Mouse (Mus musculus): ENCODE data around the gene Plekhb1.

Plekhb1 gene

DNA sequence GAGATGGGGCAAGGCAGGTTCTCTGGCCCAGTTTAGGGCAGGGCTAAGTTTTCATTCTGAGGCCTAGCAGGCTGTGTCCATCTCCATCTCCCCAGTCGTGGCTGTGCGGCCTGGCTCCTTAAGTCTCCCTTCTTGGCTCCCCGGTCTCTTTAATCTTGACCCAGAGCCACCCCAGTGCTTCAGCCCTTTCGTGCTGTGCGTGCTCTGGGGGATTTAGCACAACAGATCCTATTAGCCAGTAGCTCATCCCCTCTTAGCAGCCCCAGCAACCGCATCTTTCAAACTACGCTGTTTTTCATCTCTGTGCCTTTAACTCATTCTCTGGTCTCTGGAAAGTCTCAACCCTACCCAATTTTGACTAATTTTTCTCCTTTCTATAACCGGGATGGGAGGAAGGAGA is at the start of gene Plekhb1:
Gene Plekhb1, minus strand, starts transcription at position 184 of the 400 bp plus-strand sequence.
- no peak for DNase-seq

DNA sequence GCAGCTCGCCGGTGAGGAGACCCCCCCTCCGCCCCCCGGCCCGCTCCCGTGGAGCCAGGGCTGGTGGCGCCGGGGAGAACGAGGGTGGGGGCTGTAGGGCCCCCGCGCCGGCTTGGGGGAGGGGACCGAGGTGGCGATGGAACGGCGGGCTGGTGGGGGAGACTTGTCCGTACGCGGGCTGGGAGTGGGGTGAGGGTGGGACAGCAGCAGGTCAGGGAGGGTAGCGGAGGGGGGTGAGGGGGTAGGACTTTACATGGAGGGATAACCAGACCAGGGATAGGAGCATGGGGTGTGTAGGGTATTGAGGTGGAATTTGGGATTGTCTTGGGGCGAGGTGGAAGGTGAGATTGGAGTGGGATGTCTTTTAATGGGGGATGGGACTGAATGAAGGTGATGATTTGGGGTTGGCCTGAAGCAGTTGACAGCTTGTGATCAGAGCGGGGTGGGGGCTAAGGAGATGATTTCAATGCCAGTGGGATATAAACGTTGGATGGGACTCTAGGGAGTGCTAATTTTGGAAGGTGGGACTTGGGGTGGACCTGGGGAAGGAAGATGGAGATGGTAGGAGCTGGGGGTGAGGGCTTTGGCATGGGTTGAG is 44.8 kb upstream of the Plekhb1 start:
- DNase-seq: no peak

DNA sequence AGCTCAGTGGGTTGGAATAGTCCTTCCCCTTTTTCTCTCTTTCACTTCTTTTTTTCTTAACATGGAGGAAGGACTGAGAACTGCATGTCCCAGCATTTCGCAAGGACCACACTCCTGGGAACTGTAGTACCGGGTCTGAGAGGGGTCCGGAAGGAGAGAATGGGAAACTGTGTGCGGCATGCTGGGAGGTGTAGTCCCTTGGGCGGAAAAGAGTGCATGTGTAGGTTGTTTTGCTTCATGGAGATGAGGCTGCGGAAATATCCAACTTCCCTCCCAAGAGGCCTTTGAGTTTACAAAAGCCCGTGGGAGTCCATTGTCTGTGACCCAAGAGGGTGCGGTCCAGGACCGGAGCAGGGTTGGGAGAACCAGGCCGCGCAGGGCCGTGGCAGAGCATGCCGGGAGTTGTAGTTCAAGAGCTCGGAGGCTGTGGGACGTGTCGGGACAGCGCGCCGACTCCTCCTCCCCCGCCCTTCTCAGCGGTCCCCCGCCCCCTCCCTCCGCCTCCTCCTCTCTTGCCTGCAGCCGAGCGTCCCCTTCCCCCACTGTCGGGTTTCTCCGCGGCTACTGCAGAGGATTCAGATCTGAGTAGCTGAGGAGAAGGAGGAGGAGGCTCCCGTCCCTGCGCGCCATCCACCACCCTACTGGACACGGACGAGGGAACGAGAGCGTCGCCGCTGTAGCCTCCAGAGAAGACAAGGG is 44.1 kb upstream of the Plekhb1 start, which contains the start of gene Fam168a:
Gene Fam168a, plus strand, starts transcription at position 493 of the 699 bp plus-strand sequence.
- peak; percentile 95 for DNase-seq

DNA sequence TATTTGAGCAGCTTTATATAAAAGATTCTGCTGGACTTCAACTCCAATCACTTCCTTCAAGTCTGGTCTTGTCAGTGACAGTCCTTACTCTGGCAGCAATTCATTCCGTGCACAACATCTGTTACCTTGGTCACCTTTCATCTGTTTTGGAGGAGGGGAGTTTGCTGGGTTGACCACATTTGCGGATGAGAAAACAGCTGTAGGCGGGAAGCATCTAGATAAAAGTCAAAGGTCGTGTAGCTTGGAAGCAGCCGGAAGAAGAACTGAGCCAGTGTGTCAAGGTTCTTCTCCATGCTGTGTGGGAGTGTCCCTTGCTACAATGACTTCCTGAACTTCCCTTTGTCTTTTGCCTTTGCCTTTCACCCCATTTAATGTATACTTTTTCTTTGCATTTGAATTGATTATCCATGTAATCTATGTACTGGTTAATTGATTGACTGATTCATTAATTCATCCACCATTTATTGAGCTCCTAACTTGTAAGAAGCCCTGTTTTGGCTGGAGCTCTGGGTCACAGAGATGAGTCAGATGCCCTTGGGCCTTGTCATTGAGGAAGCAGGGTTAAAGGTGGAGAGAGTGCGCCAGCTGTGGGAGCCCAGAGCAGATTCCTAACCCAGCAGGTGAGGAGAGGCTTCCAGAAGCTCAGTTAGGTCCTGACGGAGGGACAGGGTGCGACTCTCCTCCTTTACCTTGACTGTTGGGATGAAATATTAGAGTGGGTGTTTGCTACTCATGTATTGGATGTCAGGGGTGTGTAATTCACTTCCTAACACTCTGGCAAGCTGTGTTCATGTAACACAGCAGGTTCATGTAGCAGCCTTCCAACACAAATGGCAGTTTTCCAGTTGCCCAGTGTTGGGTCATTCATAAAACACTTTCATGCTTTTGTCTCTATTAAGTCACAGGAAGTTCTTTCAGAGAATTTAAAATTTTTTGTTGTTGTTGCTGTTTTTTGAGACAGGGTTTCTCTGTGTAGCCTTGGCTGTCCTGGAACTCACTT is 37.9 kb upstream of the Plekhb1 start:
- DNase-seq: no peak

DNA sequence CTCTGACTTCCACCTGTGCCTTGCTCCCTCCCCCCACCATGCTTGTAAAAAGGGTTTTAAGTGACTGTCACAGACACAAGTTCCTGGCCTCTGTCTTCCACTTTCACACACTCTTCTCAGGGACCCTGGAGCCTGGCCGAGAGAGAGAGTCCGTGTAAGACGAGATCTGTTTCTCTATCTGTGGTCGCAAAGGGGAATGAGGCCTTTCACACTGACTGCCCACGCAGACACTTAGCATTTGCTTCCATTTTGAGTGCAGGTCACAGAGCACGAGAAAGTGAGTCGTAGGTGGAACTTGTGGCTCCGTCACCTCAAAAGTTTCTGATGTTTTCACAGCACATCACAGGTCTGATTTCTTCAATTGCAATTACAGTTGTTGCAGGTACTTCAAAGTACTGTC is 31.0 kb upstream of the Plekhb1 start:
- DNase-seq: no peak

DNA sequence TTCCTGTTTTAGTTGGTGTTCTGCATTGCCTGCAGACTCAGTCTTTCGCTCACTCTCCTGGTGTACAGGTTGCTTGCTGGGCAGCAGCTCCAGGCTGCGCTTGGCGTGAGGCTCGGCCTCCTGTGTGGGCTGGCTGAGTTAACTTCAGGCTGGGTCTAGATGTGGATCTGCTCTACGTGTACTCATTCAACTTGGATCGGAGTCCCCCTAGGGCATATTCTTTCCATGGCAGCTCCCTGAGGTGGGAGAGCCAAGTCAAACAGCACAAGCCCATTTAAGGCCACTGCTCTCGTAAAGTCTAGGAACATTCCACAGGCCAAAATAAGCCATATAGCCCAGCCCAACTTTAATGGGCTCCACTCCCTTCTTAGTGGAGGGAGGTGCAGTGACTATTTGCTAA is 26.3 kb upstream of the Plekhb1 start:
- no peak for DNase-seq

DNA sequence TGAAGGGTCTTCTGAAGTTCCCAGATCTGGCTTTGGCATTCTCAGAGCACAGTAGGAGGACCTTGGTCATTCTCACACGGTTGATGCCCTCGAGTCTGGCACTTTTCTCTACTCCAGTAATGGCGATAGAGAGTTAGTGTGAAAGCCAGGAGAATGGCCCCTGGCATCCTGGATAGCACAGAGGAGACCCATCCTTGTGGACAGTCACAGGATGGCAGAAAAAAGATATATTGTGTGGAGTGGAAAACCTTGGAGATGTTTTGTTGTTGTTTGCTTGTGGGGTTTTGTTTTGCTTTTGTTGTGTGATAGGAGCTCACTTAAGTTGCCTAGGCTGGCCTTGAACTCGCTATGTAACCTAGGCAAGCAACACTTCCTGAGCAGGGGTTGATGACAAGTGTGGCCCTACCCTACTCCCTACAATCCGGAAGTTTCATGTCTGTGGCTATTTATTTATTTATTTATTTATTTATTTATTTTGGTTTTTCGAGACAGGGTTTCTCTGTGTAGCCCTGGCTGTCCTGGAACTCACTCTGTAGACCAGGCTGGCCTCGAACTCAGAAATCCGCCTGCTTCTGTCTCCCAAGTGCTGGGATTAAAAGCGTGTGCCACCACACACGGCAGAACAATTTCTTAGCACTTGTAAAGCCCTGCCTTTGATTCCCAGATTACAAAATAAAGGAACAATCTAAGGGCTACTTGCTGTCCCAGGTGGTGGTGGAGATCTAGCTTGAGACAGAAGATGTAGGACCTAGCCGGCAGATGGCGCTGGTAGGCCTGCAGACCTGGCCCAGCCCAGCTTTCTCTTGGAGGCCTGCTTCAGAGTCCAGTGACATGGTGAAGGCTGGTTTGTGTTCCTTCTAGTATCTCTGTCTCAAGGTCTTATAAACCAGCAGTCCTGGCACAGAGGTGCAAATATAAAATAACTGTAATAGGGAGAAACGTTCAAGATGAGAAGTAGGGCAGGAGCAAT is 23.1 kb upstream of the Plekhb1 start:
- DNase-seq: peak; percentile 75

DNA sequence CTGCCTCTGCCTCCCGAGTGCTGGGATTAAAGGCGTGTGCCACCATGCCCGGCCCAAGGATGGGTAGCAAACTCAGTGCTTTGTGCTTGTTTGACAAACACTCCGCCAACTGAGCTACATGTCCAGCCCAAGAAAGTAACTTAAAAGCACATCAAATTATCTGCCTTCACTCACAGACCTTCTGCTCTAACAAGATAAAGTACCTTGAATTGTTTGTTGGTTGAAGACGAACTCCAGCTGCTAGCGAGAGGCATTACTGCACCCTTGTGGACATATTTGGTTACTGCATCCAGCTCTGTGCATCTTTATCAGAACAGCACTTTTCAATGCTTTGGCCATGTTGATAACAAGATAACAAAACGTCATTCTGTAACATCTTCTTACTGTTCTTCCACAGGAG is 22.3 kb upstream of the Plekhb1 start:
- DNase-seq: peak; percentile 69

DNA sequence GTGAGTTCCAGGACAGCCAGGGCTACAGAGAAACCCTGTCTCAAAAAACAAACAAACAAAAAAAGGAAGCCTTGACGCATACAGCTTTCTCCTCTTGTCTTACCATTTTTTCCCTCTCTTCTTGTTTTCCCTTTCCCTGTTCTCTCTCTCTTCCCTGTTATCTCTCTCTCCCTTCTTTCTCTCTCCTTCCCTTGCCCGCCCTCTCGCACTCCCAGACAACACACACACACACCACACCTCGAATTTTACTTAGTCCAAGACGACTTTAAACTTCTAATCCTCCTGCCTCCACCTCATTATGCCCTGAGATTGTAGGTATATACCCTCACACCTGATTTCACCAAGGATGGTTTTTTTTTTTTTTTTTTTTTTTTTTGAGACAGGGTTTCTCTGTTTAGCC is 21.9 kb upstream of the Plekhb1 start:
- no peak for DNase-seq

DNA sequence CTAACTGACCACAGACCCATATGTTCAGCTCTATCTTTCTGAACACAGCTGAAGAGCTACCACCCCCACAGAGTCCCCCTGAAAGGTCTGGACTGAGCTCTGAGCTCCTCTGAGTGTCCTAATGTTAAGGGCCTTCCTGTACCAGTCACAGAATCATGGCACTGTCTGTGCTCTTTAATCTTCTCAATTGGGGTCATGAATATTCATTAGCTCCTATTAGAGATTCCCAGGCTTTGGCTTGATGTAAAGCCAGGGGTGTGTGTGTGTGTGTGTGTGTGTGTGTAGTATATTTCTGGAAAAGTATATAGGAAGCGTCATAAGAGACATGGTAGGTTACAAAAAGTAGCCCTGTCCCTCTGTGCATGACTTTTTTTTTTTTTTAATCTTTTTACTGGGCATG is 21.0 kb upstream of the Plekhb1 start:
- DNase-seq: no peak

DNA sequence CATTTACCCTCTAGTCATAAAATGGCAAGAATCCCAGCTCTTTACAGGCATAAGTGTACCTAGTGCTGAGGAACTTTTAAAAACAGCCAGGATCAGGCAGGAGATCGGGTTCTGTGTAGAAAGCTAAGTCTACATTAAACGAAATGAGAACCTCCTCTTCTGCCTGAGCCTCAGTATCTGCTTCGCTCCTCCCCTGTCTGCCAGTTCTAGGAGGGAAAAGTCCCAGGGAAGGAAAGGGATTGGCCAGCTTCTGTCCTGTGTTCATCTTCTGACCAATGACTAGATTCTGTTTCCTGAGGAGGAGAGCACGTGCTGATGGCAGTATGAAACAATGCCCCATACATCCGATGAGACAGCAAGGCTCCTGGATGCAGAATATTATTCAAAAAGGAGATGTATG is 18.9 kb upstream of the Plekhb1 start:
- DNase-seq: no peak

DNA sequence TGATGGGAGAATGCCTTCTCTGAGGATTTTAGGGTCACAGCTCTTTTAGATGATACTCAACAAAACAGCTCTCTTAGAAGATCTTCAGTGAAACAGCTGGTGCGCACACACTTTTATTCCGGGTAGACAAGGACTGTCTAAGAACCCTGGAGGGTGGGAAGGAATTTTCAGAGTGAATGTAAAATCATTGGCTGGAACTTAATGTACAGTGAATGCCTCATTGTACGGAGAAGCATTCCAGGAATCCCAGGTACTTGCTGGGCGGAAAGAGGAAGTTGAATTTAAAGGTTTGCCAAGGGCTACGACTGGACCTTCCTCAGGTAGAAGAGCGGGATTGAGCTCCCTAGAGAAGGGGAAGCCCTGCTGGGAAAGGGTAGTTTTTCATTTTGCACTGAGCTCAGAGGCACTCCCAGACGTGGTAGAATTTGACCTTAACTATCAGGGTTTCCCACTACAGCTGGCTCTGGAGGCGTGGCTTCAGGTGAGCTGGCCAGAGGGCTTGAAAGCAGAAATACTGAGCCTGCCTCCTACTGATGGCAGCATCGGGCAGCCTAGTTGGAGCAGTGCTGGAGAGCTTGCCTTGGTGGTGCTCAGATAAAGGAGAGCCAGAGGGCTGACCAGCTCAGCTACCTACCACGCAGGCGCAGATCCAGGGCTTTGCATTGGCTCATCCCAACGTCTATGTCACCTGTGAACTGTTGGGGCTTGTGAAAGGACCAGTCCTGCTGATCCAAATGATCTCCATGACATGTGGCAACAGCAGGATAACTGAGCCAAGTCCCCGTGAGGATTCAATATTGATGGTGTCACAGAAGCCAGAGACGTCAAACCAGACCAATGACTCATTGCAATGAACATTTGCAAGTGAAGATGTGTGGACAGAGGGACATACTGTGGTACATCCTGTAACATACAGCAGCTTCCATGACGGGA is 17.0 kb upstream of the Plekhb1 start:
- DNase-seq: no peak

DNA sequence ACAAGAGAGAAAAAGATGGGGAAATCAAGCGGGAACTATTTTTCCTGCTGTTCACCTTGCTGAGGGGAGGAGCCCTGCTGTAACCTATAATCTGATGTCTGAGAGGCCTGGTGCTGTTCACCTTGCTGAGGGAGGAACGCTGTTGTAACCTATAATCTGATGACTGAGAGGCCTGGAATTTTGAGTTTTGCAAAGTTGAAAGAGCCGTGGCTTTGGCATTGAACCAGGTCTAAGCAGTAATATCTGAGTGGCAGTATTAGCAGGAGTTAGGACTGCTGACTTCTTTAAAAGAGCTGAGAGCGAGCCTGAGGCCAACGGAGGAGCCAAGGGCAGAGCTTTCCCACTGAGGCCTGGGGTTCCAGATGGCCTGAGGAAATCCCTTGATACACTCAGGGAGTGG is 15.8 kb upstream of the Plekhb1 start:
- DNase-seq: no peak

DNA sequence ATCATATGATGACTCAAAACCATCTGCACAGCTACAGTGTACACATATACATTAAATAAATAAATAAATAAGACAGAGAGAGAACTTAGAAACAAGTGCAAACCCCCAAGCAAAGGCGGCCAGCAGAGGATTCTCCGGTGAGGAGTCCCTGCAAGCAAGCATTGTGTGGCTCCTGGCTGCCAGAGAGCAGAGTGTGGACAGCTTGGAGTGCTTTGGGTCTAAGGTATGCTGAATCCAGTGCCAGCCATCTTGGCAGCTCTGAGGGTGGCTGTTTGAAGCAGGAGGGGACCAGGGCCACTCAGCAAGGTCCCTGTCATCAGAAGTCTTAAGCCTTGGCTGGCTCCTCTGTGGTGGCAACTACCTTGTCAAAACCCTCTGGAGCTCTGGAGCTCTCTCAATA is 12.7 kb upstream of the Plekhb1 start:
- no peak for DNase-seq

DNA sequence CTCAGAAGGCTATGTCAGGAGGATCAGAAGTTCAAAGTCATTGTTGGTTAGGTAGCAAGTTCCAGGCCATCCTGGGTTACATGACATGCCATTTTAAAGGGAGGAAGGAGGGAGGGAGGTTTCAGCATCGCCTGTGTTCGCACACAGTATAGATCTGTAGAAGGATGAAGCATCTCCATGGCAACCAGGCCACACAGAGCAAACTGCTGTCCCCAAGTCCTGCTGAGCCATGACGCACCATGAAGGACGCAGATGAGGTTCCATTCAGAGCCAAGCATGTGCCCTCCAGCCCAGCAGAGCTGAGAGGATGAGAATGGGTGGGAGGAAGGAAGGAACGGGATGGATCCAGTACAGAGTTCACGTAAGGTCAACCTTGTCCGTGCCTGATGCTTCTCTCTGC is 11.2 kb upstream of the Plekhb1 start:
- no peak for DNase-seq

DNA sequence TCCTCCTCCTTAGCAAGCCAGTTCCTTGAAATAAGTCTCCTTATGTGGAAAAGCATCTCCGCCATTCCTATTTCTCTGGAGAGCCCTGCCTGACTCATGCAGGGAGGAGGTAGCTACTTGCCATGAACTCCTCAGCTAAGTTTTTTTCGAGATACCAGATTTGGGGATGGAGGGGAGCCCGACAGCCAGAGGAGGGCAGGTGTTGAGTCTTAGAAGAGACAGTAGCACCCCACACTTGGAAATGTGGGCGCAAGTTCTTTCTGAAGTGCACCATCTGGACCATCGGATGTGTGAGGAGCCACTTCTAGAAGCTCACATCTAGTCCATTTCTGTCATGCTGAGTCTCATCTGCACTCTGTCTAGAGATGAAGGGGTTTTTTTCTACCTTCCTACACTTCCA is 8.4 kb upstream of the Plekhb1 start:
- no peak for DNase-seq

DNA sequence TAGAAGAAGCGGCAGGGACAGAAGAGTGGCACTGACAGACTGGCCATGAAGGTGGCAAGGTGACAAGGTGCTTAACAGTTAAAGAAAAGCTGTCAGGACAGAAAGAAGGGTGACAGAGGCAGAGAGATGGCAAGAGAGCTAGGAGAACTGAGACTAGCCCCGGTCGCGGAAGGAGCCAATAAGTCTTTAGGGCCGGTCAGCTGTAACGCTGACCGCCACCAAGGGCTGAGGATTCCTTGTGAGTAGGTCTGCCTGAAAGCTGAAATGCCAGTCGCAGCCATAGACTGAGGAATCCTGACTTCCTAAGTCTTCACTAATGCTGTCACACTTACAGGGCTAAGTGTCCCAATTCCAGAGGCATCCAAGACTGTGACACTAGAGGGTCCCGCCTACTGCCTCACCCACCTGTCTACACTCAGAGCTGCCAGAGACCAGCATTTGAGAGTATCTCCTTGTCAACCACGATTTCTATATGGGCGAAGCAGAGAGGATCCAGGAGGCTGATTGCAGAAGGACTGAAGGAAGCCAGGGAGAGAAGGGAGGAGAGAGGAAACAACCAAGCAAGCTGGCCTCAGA is 1.6 kb upstream of the Plekhb1 start:
- no peak for DNase-seq

DNA sequence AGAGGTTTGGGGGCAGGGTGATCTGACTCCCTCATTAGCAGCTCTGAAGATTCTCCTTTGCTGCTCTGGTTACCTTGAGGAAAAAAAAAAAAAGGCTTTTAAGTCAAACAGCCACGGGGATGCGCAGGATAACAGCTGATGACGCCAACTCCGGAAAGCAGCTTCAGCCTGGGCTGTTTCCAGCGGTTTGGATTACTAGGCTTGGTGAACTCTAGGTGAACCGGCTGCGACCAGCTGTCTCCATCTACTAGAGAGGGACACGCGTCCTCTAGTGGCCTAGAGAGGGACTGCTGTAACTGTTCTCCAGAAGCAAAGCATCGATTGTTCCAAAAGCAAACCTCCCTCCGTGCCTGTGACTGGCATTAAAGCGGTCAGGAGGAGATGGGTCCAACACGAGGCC is 976 bp upstream of the Plekhb1 start:
- peak; percentile 95 for DNase-seq

DNA sequence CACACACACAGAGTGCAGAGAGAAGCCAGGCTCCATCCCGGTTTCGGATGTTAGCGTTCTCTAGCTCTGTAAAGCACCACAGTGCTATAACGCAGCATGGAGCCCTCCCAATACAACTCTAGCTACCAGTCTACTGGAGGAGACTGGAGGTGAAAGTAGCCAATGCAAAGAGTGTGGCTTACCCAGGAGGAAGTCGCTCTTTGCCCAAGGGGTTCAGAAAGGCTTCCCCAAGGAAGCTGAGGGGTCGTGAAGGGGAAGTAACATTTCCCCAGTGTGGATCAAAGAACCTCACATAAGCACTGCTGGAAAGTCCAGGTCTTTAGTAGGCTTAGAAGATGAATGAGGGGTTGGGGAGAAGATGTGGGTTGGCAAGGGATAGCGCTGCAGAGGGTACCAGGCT is 950 bp downstream of the Plekhb1 start:
- DNase-seq: no peak

DNA sequence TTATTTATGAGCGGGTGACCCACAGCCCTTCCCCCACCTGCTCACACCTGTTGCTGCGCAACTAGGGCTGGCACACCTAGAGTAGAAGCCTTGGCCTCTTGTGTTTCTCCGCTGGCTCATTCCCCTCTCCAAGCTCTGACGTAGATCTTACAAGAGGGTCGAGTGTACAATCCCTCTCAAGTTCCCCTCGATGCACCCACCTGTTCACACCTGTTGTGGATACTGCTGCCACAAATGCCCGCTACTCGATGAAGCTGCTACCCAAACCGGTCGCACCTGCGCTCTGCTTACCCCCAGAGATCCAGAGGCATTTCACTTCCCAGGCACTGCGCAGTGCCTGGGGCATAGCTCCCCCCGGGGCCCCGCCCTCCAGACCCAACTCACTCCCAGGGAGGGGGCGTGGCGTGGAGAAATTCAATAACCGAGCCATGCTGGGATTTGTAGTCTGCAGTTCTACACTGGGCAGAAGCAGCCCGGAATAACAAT is 4.1 kb downstream of the Plekhb1 start:
- DNase-seq: peak; percentile 45

DNA sequence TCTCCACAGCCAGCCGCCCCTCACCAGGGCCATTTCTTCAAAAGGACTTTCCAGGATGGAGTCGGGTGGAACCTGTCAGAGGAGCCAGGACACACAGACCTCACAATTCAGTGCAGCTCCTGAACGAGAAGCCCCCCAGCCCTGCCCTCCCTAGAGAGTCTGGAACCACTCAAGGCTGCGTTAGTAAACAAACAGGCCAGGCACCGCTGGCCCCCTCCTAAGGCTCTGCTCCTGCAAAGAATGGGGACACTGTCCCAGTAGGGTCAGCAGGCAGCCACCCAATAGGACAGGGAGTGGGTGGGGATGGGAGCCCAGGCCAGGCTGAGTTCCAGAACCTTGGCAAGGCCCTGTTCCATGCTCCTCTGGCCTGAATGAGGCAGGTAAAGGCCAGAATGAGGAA is 5.5 kb downstream of the Plekhb1 start:
- DNase-seq: no peak

All from right cerebral cortex, postnatal 14 days (tissue).